In genomic region chr5:8997513-8997895, GRCm38 (mm10) we compare ENCODE assay signal across 8 mouse cellular contexts. TPM values are rescaled to one million over a fixed set of nuclear protein-coding genes. Genes with fewer than 3 reads are reported as not detected.
DNase-seq lines count a peak whose midpoint lies in the region; ATAC-seq and TF ChIP-seq lines count a peak whose summit lies in the region.

No protein-coding gene starts in this region.

- H3K4me1 ChIP-seq in kidney, adult 2 months (ENCODE audit: control insufficient read depth, insufficient read depth, low read length) = peaks cover 10% of the 10 kb centered on the region; the same call in 1 of the 2 replicates
- no peaks in the 10 kb centered on the region; the same call in 1 of the 2 replicates for H3K4me1 ChIP-seq in cortical plate, adult 2 months (ENCODE audit: control insufficient read depth, insufficient read depth, low read length)
- peaks cover 16% of the 10 kb centered on the region for H3K4me1 ChIP-seq in midbrain, embryonic 12.5 days

- peak overlapping the region; percentile 92 for H3K27ac ChIP-seq in kidney, adult 2 months (ENCODE audit: insufficient read depth, low read depth, low read length)
- peak overlapping the region; percentile 17; the same call in 1 of the 2 replicates for H3K27ac ChIP-seq in cortical plate, adult 2 months (ENCODE audit: insufficient read depth, low read length)
- peak overlapping the region; percentile 90 for H3K27ac ChIP-seq in midbrain, embryonic 12.5 days (replicated peaks)

- ATAC-seq in midbrain, embryonic 12.5 days (ENCODE audit: low FRiP score, low read depth) = no peak; the same call in 1 of the 2 replicates

- peak; percentile 74 for DNase-seq in kidney, adult 2 months
- no peak for DNase-seq in kidney, postnatal 10 days
- peak; percentile 18 for DNase-seq in hindlimb bud, embryonic 11.5 days (ENCODE audit: extremely low spot score, low read depth, low spot score)
- DNase-seq in right cerebral cortex, postnatal 25 days = no peak
- no peak for DNase-seq in adrenal gland, postnatal 14 days
- no peak for DNase-seq in layer of hippocampus, postnatal 14 days (ENCODE audit: low spot score in 2 of 2)

- peak overlapping the region; percentile 80 for H3K9ac ChIP-seq in midbrain, embryonic 12.5 days (replicated peaks)

- H3K4me3 ChIP-seq in kidney, adult 2 months (ENCODE audit: insufficient read depth, low read depth, low read length) = peak overlapping the region; percentile 93
- peak overlapping the region; percentile 85 for H3K4me3 ChIP-seq in cortical plate, adult 2 months (ENCODE audit: insufficient read depth, low read length)
- H3K4me3 ChIP-seq in midbrain, embryonic 12.5 days = peak overlapping the region; percentile 75

- H3K4me2 ChIP-seq in midbrain, embryonic 12.5 days (replicated peaks) = peak overlapping the region; percentile 63

- TF ChIP-seq CTCF in kidney, adult 2 months (conservative IDR thresholded peaks at IDR 0.05; ENCODE audit: insufficient read depth, insufficient read length, low read depth, low read length) = no peak
- no peak for TF ChIP-seq CTCF in cortical plate, adult 2 months (IDR thresholded peaks at IDR 0.05; ENCODE audit: extremely low read depth, insufficient read depth, low read length)

- TF ChIP-seq POLR2A in kidney, adult 2 months (IDR thresholded peaks at IDR 0.05; ENCODE audit: low read depth, low read length) = no peak
- TF ChIP-seq POLR2A in cortical plate, adult 2 months (IDR thresholded peaks at IDR 0.05; ENCODE audit: extremely low read depth, insufficient read depth, low read length) = no peak

- no peaks in the 10 kb centered on the region for H3K27me3 ChIP-seq in kidney, adult 2 months (replicated peaks; ENCODE audit: control insufficient read depth, insufficient read depth, low read length)
- H3K27me3 ChIP-seq in midbrain, embryonic 12.5 days = no peaks in the 10 kb centered on the region

- no peaks in the 10 kb centered on the region for H3K9me3 ChIP-seq in midbrain, embryonic 12.5 days

- WGBS in kidney, adult 2 months = 4% methylated on average over 8 of the region's 8 CpGs
- WGBS in midbrain, embryonic 12.5 days = 9% methylated on average over 8 of the region's 8 CpGs

- peaks cover 2% of the 10 kb centered on the region for H3K36me3 ChIP-seq in kidney, adult 2 months (ENCODE audit: control insufficient read depth, insufficient read depth, low read length)
- H3K36me3 ChIP-seq in midbrain, embryonic 12.5 days = no peaks in the 10 kb centered on the region

RNA-seq across cellular contexts. Expression of gene Crot, which starts 0.4 kb away (rescaled TPM):
- 39.7 and 43.5 TPM in 2 replicates for polyA plus RNA-seq in kidney, adult 2 months (2012; rRNA removed)
- polyA plus RNA-seq in cortical plate, adult 2 months (2012; rRNA removed) = 28.3 and 28.8 TPM in 2 replicates
- polyA plus RNA-seq in midbrain, embryonic 12.5 days (2016; fragmentation: Nextera tagmentation; extraction: Ambion mirVana) = 22.9 and 25.8 TPM in 2 replicates
- total RNA-seq in adrenal gland, postnatal 14 days (2021) = 32.8 and 78.7 TPM in 2 replicates
- 10 to 100 TPM; 25.0 to 29.1 TPM for total RNA-seq in layer of hippocampus, postnatal 14 days (2021)

Comparison
In these comparisons a context has a peak if more than half of its experiments do, and no peak if none do; other contexts are left out.
1. DNase-seq: peak in kidney, adult 2 months (single experiment) and hindlimb bud, embryonic 11.5 days (single experiment); none in kidney, postnatal 10 days (single experiment), right cerebral cortex, postnatal 25 days (single experiment), adrenal gland, postnatal 14 days (single experiment) and layer of hippocampus, postnatal 14 days (0 of 2).
2. H3K27ac ChIP-seq: peak in every context shown above with its lines; median percentile 92 in kidney, adult 2 months; 90 in midbrain, embryonic 12.5 days; 17 in cortical plate, adult 2 months.
3. Peak in every context shown above with its lines, with median percentiles within 50 percentile points of each other: H3K4me3 ChIP-seq.